Mouse (Mus musculus) G1E (cell line): ENCODE data around the gene Orc3. TPM values are rescaled to one million over a fixed set of nuclear protein-coding genes. Genes with fewer than 3 reads are reported as not detected.

Source experiments
- ATAC-seq: 2 replicates; pipeline ENCODE4 v1.8.0; 2016; ENCODE audit warnings: mild to moderate bottlenecking; ENCODE audit not compliant: insufficient number of reproducible peaks, poor library complexity, low FRiP score, severe bottlenecking; ENCODE audit errors: extremely low read depth
- DNase-seq: peaks from one replicate; pipeline ENCODE4 v3.0.0; 2012; ENCODE audit warnings: low spot score
- H3K27me3 ChIP-seq: 2 replicates; pipeline ENCODE4 v1.6.1; 2012; ENCODE audit warnings: mild to moderate bottlenecking, low read length, inconsistent platforms; ENCODE audit not compliant: insufficient read depth
- H3K36me3 ChIP-seq: replicated peaks from 2 replicates; pipeline ENCODE3; 2012; ENCODE audit warnings: mild to moderate bottlenecking, inconsistent platforms
- H3K4me1 ChIP-seq: 2 replicates; pipeline ENCODE4 v1.6.1; 2012; ENCODE audit warnings: low read depth, low read length, inconsistent platforms, mixed read lengths; ENCODE audit not compliant: insufficient read depth
- H3K4me3 ChIP-seq: 2 replicates; pipeline ENCODE4 v1.5.1; 2012; ENCODE audit warnings: low read depth, mild to moderate bottlenecking, inconsistent platforms, low read length, moderate library complexity, mixed read lengths
- H3K9me3 ChIP-seq: replicated peaks from 2 replicates; pipeline ENCODE4 v1.6.1; 2012; ENCODE audit warnings: inconsistent platforms
- CTCF ChIP-seq: IDR thresholded peaks from 2 replicates; pipeline ENCODE4 v1.5.1; 2012; ENCODE audit warnings: low read depth, low read length, inconsistent platforms, mixed read lengths
- GATA1 ChIP-seq: IDR thresholded peaks from 2 replicates; pipeline ENCODE4 v1.6.1; 2012; ENCODE audit warnings: borderline replicate concordance, low read length, inconsistent platforms, mixed read lengths
- GATA2 ChIP-seq: IDR thresholded peaks from 2 replicates; pipeline ENCODE4 v1.6.1; 2012; ENCODE audit warnings: low read depth, low read length, inconsistent platforms, borderline replicate concordance
- POLR2AphosphoS5 ChIP-seq: IDR thresholded peaks from 2 replicates; pipeline ENCODE4 v1.6.1; 2012; ENCODE audit warnings: low read depth, low read length, inconsistent platforms; ENCODE audit not compliant: insufficient replicate concordance
- TAL1 ChIP-seq: conservative IDR thresholded peaks from 2 replicates; pipeline ENCODE4 v1.6.1; 2012; ENCODE audit warnings: low read depth, low read length, inconsistent platforms, mixed read lengths
- polyA plus RNA-seq: library from polyadenylated mRNA; stranded (reverse); fragments of >175 nt; gene quantifications from 2 replicates; pipeline ENCODE4 v1.2.3, GENCODE M21; 2012
- total RNA-seq, 2 experiments: library from RNA; stranded (forward) in 1 of 2; stranded (reverse) in 1 of 2; fragments of 200-1000 nt in 1 of 2; fragments of >200 nt in 1 of 2; fragmentation: Nextera tagmentation in 1 of 2; gene quantifications; 2 replicates each; pipeline ENCODE4 v1.2.3; 2014 to 2017

Gene Orc3
- total and polyA plus RNA-seq, 3 experiments = 6.7 to 313 (median 150) TPM

DNA sequence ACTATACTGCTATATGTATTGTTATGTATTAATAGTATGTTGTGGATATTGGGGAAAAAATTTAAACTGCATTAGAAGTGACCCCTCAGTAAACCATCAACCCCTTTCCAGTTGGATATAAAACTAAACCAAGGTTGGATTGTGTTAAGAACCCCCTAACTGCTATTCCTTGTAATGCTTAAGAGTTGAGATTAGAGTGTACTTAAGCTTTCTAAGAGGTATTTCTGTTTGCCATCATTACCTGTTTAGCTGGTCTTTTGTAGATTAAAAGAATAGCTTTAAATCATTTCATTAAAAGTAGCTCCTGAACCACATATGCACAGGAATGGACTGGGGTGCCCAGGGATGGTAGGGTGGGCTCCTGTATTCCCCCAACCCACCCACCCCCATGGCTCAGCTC lies 30.0 kb upstream of the Orc3 start:
- TF ChIP-seq CTCF (no peak), GATA1 (no peak)
- no peaks in the 10 kb centered on the region for H3K9me3 ChIP-seq
- H3K27me3 ChIP-seq = no peaks in the 10 kb centered on the region
- H3K4me3 ChIP-seq = no peak overlapping the region
- H3K36me3 ChIP-seq = peaks cover 81% of the 10 kb centered on the region
- no peaks in the 10 kb centered on the region for H3K4me1 ChIP-seq
- DNase-seq = no peak
- ATAC-seq = no peak

- TF ChIP-seq CTCF = no peak
- H3K9me3 ChIP-seq = no peaks in the 10 kb centered on the region
Observed at GRCm38 (mm10) chr4:34640731-34641130, 26.0 kb upstream of the Orc3 start.

DNA sequence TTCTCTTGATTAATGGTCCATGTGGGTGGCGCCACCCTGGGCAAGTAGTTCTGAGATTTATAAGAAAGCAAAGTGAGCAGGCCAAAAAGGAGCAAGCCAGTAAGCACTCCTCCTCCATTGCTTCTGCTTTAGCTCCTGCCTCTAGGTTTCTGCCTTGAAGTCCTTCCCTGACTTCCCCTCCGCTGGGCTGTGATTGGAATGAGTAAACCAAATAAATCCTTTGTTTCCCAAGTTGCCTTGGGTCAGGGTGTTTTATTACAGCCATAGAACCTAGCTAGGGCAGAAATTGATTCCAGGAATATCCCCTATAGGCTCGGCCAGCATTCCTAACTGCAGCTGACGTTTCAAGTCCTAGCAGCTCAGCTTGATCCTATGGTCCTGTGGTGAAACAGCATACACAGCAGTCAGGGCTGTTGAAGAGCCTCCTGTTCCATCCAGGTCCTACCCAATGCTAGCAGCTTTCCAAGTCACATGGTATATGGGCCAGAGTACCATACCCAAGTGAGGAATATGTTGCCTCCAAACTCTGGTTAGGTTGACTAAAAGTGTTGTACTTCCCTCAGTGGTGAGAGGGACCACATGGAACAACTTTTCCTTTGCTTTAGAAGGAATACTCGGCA lies 25.1 kb upstream of the Orc3 start:
- no peak for DNase-seq
- no peak for ATAC-seq
- H3K36me3 ChIP-seq = peaks cover 78% of the 10 kb centered on the region
- H3K4me1 ChIP-seq = no peaks in the 10 kb centered on the region
- TF ChIP-seq POLR2AphosphoS5 (no peak), GATA1 (no peak), GATA2 (no peak), TAL1 (no peak), CTCF (no peak)
- H3K4me3 ChIP-seq = no peak overlapping the region
- no peaks in the 10 kb centered on the region for H3K9me3 ChIP-seq
- H3K27me3 ChIP-seq = no peaks in the 10 kb centered on the region

More at GRCm38 (mm10) chr4:34640731-34641130, 26.0 kb upstream of the Orc3 start:
- Histone ChIP-seq H3K27me3 (no peaks in the 10 kb centered on the region), H3K36me3 (peaks cover 80% of the 10 kb centered on the region), H3K4me1 (no peaks in the 10 kb centered on the region), H3K4me3 (no peak overlapping the region)
- DNase-seq = no peak
- ATAC-seq = no peak

DNA sequence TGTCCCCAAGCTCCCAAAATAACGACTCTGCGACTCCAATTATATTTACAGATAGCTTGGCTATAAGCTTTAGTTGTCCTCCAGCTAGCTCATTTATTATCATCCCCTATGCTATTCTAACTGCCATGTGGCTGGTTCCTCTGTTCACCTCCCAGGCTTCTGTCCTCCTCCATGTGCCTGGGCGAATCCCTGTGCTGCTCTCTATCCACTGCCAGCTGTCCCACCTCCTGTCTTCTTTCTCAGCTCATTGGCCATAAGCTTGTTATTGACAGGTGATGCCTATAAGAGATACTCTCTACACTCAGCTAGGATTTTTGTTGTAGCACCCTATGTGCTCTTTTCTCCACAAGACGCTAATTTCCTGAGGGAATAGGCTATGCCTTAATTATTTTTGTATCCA lies 23.1 kb upstream of the Orc3 start:
- DNase-seq (no peak), ATAC-seq (no peak)
- Histone ChIP-seq H3K27me3 (no peaks in the 10 kb centered on the region), H3K4me3 (no peak overlapping the region), H3K36me3 (peaks cover 83% of the 10 kb centered on the region), H3K4me1 (no peaks in the 10 kb centered on the region), H3K9me3 (no peaks in the 10 kb centered on the region)
- TF ChIP-seq TAL1 (no peak), GATA2 (no peak), CTCF (no peak), POLR2AphosphoS5 (no peak)

DNA sequence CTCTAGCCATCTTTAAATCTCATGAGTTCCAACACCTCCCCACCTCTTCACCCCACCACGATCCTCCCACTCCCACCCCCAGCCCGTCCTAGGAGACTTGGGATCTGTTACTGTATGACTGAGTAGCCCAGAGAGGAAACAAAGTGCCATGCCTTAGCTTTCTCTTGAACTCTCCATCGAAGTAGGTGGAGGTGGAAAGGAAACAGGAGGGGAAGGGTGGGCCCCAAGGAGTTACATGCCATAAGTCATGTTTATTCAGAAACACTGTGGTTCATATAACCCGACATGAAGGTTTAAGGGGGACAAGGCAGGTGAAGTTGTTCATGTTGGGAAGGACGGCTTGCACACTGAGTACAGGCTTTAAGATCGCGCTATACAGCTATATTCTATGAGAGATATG lies 22.6 kb upstream of the Orc3 start:
- ATAC-seq (no peak), DNase-seq (no peak)
- Histone ChIP-seq H3K27me3 (no peaks in the 10 kb centered on the region), H3K36me3 (peaks cover 83% of the 10 kb centered on the region), H3K9me3 (no peaks in the 10 kb centered on the region), H3K4me3 (no peak overlapping the region), H3K4me1 (no peaks in the 10 kb centered on the region)
- TF ChIP-seq GATA2 = no peak
- no peak for TF ChIP-seq GATA1
- TF ChIP-seq POLR2AphosphoS5 = no peak
- TF ChIP-seq TAL1 = no peak
- no peak for TF ChIP-seq CTCF

DNA sequence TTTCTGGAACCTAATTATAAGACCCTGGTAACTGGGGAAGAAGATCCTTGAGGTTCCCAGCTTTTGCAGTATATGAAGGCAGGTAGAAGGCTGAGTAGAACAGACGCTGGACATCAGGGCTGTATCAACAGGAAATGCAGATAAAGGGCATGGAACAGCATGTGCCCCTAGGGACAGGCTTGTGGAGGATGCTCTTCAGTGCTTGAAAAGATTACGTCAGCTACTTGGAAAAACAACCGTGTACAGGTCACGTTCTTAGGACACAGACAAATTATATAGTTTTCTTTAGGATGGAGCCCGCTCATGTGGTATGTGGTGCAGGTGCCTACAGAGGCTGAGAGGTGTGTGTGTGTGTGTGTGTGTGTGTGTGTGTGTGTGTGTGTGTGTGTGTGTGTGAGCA lies 21.3 kb upstream of the Orc3 start:
- DNase-seq (no peak), ATAC-seq (no peak)
- no peaks in the 10 kb centered on the region for H3K27me3 ChIP-seq
- H3K4me1 ChIP-seq = no peaks in the 10 kb centered on the region
- no peaks in the 10 kb centered on the region for H3K9me3 ChIP-seq
- no peak for TF ChIP-seq TAL1
- no peak for TF ChIP-seq POLR2AphosphoS5
- TF ChIP-seq GATA1 = no peak
- no peak for TF ChIP-seq CTCF
- no peak for TF ChIP-seq GATA2
- peaks cover 82% of the 10 kb centered on the region for H3K36me3 ChIP-seq
- H3K4me3 ChIP-seq = no peak overlapping the region

DNA sequence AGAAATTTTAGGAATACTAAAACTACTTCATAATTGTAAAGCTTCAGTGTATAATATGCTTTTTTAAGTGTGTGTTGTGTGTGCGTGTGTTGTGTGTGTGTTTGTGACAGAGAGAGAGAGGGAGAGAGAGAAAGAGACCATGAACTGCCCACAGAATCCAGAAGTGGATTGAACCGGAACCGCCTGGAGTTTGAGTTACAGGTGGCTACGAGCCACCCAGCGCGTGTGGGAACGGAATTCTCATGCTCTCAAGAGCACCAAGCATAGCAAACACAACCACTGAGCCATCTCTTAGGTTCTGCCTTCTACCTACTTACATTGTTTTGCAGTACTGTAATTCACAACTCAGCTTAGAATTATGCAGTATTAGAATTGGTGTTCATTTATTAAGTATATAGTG lies 19.4 kb upstream of the Orc3 start:
- H3K4me3 ChIP-seq = no peak overlapping the region
- ATAC-seq = no peak
- H3K9me3 ChIP-seq = no peaks in the 10 kb centered on the region
- TF ChIP-seq CTCF = no peak
- no peak for TF ChIP-seq GATA2
- TF ChIP-seq POLR2AphosphoS5 = no peak
- TF ChIP-seq TAL1 = no peak
- no peak for TF ChIP-seq GATA1
- DNase-seq = no peak
- no peaks in the 10 kb centered on the region for H3K4me1 ChIP-seq
- peaks cover 81% of the 10 kb centered on the region for H3K36me3 ChIP-seq
- H3K27me3 ChIP-seq = no peaks in the 10 kb centered on the region
